Mouse (Mus musculus): ENCODE measurements around the gene Abhd17c.

The Abhd17c gene

GRCm38 (mm10) chr7:84059799-84060198 lies 91.9 kb downstream of the Abhd17c start:
- DNase-seq = no peak
